Mouse (Mus musculus): ENCODE measurements at regions not wholly inside any gene's neighbourhood (a gene's known extent, or its start where the extent isn't known, plus 50 kb on each side); places are given as distances from the start of the nearest gene placed in this dataset.

- no peaks in the 10 kb centered on the region for H3K27me3 ChIP-seq (ENCODE audit: control insufficient read depth, insufficient read depth, insufficient read length)
- no peak overlapping the region for H3ac ChIP-seq (ENCODE audit: control insufficient read depth, insufficient read length)
- TF ChIP-seq MAX (IDR thresholded peaks at IDR 0.05; ENCODE audit: low read depth), result no peak
- no peak for TF ChIP-seq CEBPB (IDR thresholded peaks at IDR 0.05; ENCODE audit: insufficient read depth, poor library complexity, severe bottlenecking)
- no peak for TF ChIP-seq POLR2A (IDR thresholded peaks at IDR 0.05; ENCODE audit: insufficient read length, low read depth)
- TF ChIP-seq TCF3 (IDR thresholded peaks at IDR 0.05; ENCODE audit: insufficient read length, low read depth), result no peak
- TF ChIP-seq E2F4 (IDR thresholded peaks at IDR 0.05; ENCODE audit: insufficient read depth), result no peak
- TF ChIP-seq TCF12 (IDR thresholded peaks at IDR 0.05; ENCODE audit: insufficient read depth, poor library complexity, severe bottlenecking), result no peak
- TF ChIP-seq SRF (IDR thresholded peaks at IDR 0.05; ENCODE audit: control insufficient read depth, insufficient read length, low read depth), result no peak
- no peak for TF ChIP-seq USF1 (IDR thresholded peaks at IDR 0.05; ENCODE audit: low read depth)
- TF ChIP-seq POLR2AphosphoS2 (IDR thresholded peaks at IDR 0.05; ENCODE audit: insufficient read length, low read depth), result no peak
- TF ChIP-seq MYOG (IDR thresholded peaks at IDR 0.05; ENCODE audit: control insufficient read depth in 1 of 3, insufficient read depth in 1 of 3, insufficient read length in 2 of 3, low read depth in 2 of 3), result no peak
- no peak for TF ChIP-seq REST (IDR thresholded peaks at IDR 0.05; ENCODE audit: insufficient read depth, insufficient read length)
- TF ChIP-seq MYOD1 (IDR thresholded peaks at IDR 0.05; ENCODE audit: control insufficient read depth in 1 of 3, insufficient read length in 2 of 3, low read depth in 2 of 3), result no peak
- no peaks in the 10 kb centered on the region for H3K36me3 ChIP-seq (ENCODE audit: control insufficient read depth, insufficient read depth)
- H3K4me3 ChIP-seq, result no peak overlapping the region
- no peak overlapping the region for H3K4me2 ChIP-seq (ENCODE audit: low read depth)
- no peaks in the 10 kb centered on the region for H3K79me2 ChIP-seq (ENCODE audit: control insufficient read depth, insufficient read depth)
Observed at GRCm38 (mm10) chr8:43921263-43921662, 211.4 kb upstream of the Adam34 start.

DNA sequence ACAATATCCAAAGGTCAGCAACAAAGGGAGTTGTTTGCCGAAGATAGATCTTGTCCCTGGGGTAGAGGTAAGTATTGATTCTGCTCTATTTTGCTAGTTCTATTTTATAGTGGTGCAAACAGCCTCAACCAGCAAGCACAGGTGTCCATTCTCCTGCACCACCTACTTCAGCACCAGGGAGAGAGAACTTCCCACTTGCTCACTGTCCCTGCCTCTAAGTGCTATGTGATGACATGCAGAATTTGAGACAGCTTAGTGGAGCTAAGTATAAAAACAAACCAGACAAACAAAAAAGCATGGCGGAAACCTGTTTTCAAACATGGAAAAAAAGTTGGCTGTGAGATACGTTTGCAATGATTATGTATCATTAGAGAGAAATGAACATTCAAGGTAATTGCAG, 196.3 kb upstream of the Adam34 start:
- no peak overlapping the region for H3K4me3 ChIP-seq
- H3K27me3 ChIP-seq (ENCODE audit: control insufficient read depth, insufficient read depth, insufficient read length), result no peaks in the 10 kb centered on the region
- no peaks in the 10 kb centered on the region for H3K79me2 ChIP-seq (ENCODE audit: control insufficient read depth, insufficient read depth)
- no peak overlapping the region for H3K4me2 ChIP-seq (ENCODE audit: low read depth)
- TF ChIP-seq USF1 (IDR thresholded peaks at IDR 0.05; ENCODE audit: low read depth) (no peak), SRF (IDR thresholded peaks at IDR 0.05; ENCODE audit: control insufficient read depth, insufficient read length, low read depth) (no peak), POLR2A (IDR thresholded peaks at IDR 0.05; ENCODE audit: insufficient read length, low read depth) (no peak), E2F4 (IDR thresholded peaks at IDR 0.05; ENCODE audit: insufficient read depth) (no peak), REST (IDR thresholded peaks at IDR 0.05; ENCODE audit: insufficient read depth, insufficient read length) (peak; percentile 55)
- H3ac ChIP-seq (ENCODE audit: control insufficient read depth, insufficient read length), result no peak overlapping the region
- no peaks in the 10 kb centered on the region for H3K36me3 ChIP-seq (ENCODE audit: control insufficient read depth, insufficient read depth)

- Histone ChIP-seq H3K79me2 (ENCODE audit: control insufficient read depth, insufficient read depth) (no peaks in the 10 kb centered on the region), H3ac (ENCODE audit: control insufficient read depth, insufficient read length) (no peak overlapping the region), H3K4me3 (no peak overlapping the region), H3K36me3 (ENCODE audit: control insufficient read depth, insufficient read depth) (no peaks in the 10 kb centered on the region), H3K27me3 (ENCODE audit: control insufficient read depth, insufficient read depth, insufficient read length) (no peaks in the 10 kb centered on the region), H3K4me2 (ENCODE audit: low read depth) (no peak overlapping the region)
- TF ChIP-seq SRF (IDR thresholded peaks at IDR 0.05; ENCODE audit: control insufficient read depth, insufficient read length, low read depth) (no peak), MYOD1 (IDR thresholded peaks at IDR 0.05; ENCODE audit: control insufficient read depth in 1 of 3, insufficient read length in 2 of 3, low read depth in 2 of 3) (no peak), CEBPB (IDR thresholded peaks at IDR 0.05; ENCODE audit: insufficient read depth, poor library complexity, severe bottlenecking) (no peak), TCF12 (IDR thresholded peaks at IDR 0.05; ENCODE audit: insufficient read depth, poor library complexity, severe bottlenecking) (no peak), POLR2A (IDR thresholded peaks at IDR 0.05; ENCODE audit: insufficient read length, low read depth) (no peak), REST (IDR thresholded peaks at IDR 0.05; ENCODE audit: insufficient read depth, insufficient read length) (no peak), TCF3 (IDR thresholded peaks at IDR 0.05; ENCODE audit: insufficient read length, low read depth) (no peak), MYOG (IDR thresholded peaks at IDR 0.05; ENCODE audit: control insufficient read depth in 1 of 3, insufficient read depth in 1 of 3, insufficient read length in 2 of 3, low read depth in 2 of 3) (no peak), MAX (IDR thresholded peaks at IDR 0.05; ENCODE audit: low read depth) (no peak)
Observed at GRCm38 (mm10) chr8:43895171-43895570, 185.3 kb upstream of the Adam34 start.

DNA sequence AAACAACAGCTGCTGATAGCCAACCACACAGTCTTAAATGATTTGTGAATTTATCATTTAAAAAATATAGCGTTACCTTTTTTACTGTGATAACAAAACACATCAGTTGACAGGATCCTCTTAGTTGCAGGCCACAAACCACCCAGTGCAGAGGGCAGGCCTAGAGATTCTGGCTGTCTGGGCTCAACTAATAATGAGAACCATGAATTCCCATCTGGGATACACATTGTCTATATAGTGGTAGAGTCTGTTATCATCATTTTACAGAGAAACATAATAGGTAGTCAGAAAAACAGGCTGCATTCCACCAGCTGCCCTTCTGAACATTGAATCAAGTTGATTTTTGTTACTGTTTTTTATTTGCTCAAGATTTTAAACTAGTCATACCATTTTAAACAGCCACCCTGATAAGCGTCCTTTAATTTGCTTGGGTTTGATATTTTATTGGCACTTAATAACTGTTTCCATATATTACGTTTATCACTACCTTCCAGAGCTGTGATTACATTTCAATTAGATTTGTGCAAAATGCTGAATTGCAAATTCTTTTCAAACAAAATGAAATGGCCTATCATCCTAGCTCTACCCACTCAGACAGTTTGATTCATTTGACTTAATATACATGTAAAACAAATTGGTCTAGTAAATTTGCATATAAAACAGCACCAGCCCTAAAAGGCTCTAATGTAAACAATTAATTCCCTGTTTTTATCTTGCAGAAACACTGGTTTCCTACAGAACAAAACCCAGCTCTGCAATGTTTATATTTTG, 144.2 kb upstream of the Adam34 start:
- H3K79me2 ChIP-seq (ENCODE audit: control insufficient read depth, insufficient read depth), result no peaks in the 10 kb centered on the region
- H3K27me3 ChIP-seq (ENCODE audit: control insufficient read depth, insufficient read depth, insufficient read length), result no peaks in the 10 kb centered on the region
- no peak overlapping the region for H3ac ChIP-seq (ENCODE audit: control insufficient read depth, insufficient read length)
- TF ChIP-seq POLR2AphosphoS2 (IDR thresholded peaks at IDR 0.05; ENCODE audit: insufficient read length, low read depth), result no peak
- no peak for TF ChIP-seq MAX (IDR thresholded peaks at IDR 0.05; ENCODE audit: low read depth)
- TF ChIP-seq POLR2A (IDR thresholded peaks at IDR 0.05; ENCODE audit: insufficient read length, low read depth), result no peak
- no peak for TF ChIP-seq TCF12 (IDR thresholded peaks at IDR 0.05; ENCODE audit: insufficient read depth, poor library complexity, severe bottlenecking)
- no peak for TF ChIP-seq SRF (IDR thresholded peaks at IDR 0.05; ENCODE audit: control insufficient read depth, insufficient read length, low read depth)
- TF ChIP-seq CEBPB (IDR thresholded peaks at IDR 0.05; ENCODE audit: insufficient read depth, poor library complexity, severe bottlenecking), result no peak
- TF ChIP-seq MYOG (IDR thresholded peaks at IDR 0.05; ENCODE audit: control insufficient read depth in 1 of 3, insufficient read depth in 1 of 3, insufficient read length in 2 of 3, low read depth in 2 of 3), result no peak
- no peak for TF ChIP-seq E2F4 (IDR thresholded peaks at IDR 0.05; ENCODE audit: insufficient read depth)
- no peak for TF ChIP-seq MYOD1 (IDR thresholded peaks at IDR 0.05; ENCODE audit: control insufficient read depth in 1 of 3, insufficient read length in 2 of 3, low read depth in 2 of 3)
- TF ChIP-seq TCF3 (IDR thresholded peaks at IDR 0.05; ENCODE audit: insufficient read length, low read depth), result no peak
- TF ChIP-seq USF1 (IDR thresholded peaks at IDR 0.05; ENCODE audit: low read depth), result no peak
- TF ChIP-seq REST (IDR thresholded peaks at IDR 0.05; ENCODE audit: insufficient read depth, insufficient read length), result no peak
- no peak overlapping the region for H3K4me2 ChIP-seq (ENCODE audit: low read depth)
- H3K36me3 ChIP-seq (ENCODE audit: control insufficient read depth, insufficient read depth), result no peaks in the 10 kb centered on the region
- H3K4me3 ChIP-seq, result no peak overlapping the region
